Mouse (Mus musculus): Measurements from ENCODE around the gene Klc2.

DNA sequence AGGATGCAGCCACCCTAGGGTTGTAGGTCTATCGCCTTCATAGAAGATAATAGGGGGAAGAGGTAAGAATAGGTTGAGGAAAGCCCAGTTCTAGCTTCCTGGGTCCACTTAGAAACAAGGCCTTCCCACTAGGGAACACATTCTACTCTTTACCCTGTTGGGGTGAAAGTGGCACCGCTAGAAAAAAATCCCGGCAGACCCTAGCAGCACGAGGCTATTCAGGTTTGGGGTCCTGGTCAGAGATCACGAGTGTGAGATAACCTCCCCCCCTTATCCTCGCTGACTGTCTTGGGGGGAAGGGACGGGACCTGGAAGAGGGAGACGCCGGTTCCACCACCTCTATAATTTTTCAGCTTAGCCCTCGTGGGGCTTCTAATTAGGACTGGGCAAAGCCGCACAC lies 47.3 kb downstream of the Klc2 start:
- no peak for TF ChIP-seq CTCF (IDR thresholded peaks at IDR 0.05; ENCODE audit: borderline replicate concordance, extremely low read depth, insufficient read depth, insufficient read length)
- no peak for TF ChIP-seq POLR2A (IDR thresholded peaks at IDR 0.05; ENCODE audit: borderline replicate concordance, extremely low read depth, insufficient read depth, insufficient read length, poor library complexity, severe bottlenecking)

All from brain, embryonic 14.5 days (tissue).